Mouse (Mus musculus) urinary bladder, postnatal 14 days (tissue): ENCODE measurements around the gene Cib2.
"Not testable (repeated sequence)": the region's sequence is repeated elsewhere in the genome, so short reads cannot be mapped to it uniquely, and the experiment has no call there.

Source experiments
- DNase-seq: peaks from one replicate; pipeline ENCODE4 v3.0.0; 2021; ENCODE audit warnings: low spot score

The Cib2 gene

GRCm38 (mm10) chr9:54559771-54560471 is at the start of gene Cib2:
TSS of gene Cib2 (minus strand) at chr9:54560218.
- peak; percentile 83 for DNase-seq

DNA sequence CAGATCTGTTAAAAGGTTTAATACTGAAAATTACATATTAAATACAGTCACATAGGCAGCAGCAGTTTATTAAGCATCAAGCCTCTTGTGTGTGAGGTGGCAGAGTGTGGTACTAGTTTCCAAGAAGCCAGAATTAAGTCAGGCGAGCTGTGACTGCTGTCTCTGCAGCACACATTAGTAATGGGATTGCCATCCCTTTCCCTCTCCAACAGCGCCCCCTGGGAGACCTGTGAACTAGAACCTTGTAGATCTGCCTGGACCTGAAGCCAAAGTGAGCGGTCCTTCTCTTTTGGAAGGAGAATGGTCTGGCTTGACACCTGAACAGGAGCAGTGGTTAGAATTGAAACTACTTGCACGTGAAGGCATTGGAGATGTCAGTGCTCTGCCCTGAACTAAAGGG is 44.9 kb upstream of the Cib2 start:
- DNase-seq = peak; percentile 77

- no peak for DNase-seq
Observed at GRCm38 (mm10) chr9:54604131-54604654, 44.2 kb upstream of the Cib2 start.

DNA sequence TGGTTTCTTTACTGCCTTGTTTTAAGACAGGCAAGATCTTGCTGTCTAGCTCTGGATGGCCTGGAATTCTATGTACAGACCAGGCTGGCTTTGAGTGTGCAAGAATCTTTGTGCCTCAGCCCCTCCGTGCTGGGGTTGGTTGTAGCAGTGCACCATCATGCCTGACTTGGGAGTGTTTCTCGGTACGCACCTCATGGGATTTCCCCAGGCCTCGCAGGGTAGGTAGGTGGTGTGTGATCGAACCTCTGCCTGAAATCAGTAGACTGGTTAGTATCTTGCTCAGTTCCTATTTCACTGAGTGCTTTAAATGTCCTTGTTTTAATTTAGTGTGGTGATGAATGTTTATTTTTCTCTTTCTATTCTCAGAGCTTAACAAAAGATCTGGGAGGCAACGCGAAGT is 42.9 kb upstream of the Cib2 start:
- no peak for DNase-seq

GRCm38 (mm10) chr9:54602386-54602785 is 42.4 kb upstream of the Cib2 start:
- no peak for DNase-seq

- no peak for DNase-seq
Observed at GRCm38 (mm10) chr9:54596752-54597465, 36.9 kb upstream of the Cib2 start.

GRCm38 (mm10) chr9:54593652-54594051 is 33.6 kb upstream of the Cib2 start:
- not testable (repeated sequence) for DNase-seq

GRCm38 (mm10) chr9:54587863-54588262 is 27.8 kb upstream of the Cib2 start:
- DNase-seq = no peak

- peak; percentile 98 for DNase-seq
Observed at GRCm38 (mm10) chr9:54586199-54587061, 26.4 kb upstream of the Cib2 start, which contains the start of gene Idh3a. TSS of gene Idh3a (plus strand) at chr9:54586334.

- no peak for DNase-seq
Observed at GRCm38 (mm10) chr9:54585839-54586198, 25.8 kb upstream of the Cib2 start.

GRCm38 (mm10) chr9:54584127-54584526 is 24.1 kb upstream of the Cib2 start:
- not testable (repeated sequence) for DNase-seq

DNA sequence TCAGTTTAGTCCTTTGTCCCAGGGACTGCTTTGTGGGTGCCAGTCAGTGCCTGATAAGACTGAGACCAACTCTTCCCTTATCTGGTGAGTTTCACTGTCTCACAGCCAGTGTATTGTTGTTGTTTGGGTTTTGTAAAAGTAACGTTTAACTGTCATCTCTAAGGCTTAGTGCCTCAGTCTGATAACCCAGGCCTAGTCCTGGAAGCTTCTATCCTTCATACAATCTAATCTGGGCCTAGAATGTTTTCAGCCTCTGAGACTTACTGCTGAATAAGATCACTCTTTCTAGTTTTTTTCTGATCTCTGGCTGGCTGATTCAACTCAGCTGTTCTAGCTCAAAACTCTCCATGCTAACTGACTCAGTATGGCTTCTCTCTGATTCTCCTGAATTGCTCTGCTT is 23.7 kb upstream of the Cib2 start:
- no peak for DNase-seq

GRCm38 (mm10) chr9:54571130-54571839 is 11.3 kb upstream of the Cib2 start:
- no peak for DNase-seq

GRCm38 (mm10) chr9:54568732-54569131 is 8.7 kb upstream of the Cib2 start:
- no peak for DNase-seq

GRCm38 (mm10) chr9:54566958-54567357 is 6.9 kb upstream of the Cib2 start:
- peak; percentile 18 for DNase-seq

DNA sequence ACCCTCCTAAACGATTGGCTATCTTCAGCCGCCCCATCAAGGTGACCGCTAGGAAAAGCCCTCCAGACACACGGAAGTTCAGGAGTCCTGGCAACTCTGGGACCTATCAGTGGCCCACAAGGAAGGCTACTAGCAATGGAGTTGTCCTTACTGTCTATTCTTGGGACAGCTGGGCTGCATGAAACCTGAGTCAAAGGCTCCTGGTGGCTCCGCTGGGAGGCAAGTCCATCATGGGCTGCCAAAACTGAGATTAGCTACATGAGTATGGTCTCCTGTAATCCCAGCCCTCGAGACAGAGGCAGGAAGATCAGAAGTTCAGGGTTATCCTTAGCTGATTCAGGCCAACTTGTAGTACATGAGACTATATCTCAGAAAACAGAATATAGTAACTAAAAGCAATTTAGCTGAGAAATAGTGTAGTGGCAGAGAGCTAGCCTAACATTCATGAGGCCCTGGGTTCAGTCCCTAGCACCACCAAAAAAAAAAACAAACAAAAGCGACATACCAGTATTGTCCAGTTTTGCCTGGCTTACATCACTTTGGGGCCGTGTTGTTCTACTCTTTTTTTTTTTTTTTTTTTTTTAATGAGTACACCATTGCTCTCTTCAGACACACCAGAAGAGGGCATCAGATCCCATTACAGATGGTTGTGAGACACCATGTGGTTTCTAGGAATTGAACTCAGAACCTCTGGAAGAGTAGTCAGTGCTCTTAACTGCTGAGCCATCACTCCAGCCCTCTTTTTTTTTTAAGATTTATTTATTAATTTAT is 998 bp upstream of the Cib2 start:
- no peak for DNase-seq

- DNase-seq = no peak
Observed at GRCm38 (mm10) chr9:54558731-54559130, 1.3 kb downstream of the Cib2 start.

DNA sequence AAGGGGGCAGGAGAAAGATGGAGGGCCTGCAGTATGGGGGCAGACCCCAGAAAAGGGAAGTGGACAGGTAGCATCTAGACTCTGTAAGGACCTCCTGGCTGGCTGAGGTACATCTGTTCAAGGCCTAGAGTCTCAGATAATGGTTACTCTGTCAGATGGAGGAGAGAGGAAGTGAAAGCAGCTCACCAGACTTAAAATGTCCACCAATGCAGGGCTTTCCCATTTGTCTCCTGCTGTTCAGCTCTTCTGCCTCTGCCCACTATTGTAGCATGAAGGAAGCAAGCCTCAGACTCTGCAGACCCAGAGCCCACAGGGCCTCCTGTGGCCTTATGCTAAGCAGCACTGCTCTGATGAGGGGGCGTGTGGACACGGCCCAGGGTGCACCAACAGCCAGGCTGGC is 5.0 kb downstream of the Cib2 start:
- no peak for DNase-seq

DNA sequence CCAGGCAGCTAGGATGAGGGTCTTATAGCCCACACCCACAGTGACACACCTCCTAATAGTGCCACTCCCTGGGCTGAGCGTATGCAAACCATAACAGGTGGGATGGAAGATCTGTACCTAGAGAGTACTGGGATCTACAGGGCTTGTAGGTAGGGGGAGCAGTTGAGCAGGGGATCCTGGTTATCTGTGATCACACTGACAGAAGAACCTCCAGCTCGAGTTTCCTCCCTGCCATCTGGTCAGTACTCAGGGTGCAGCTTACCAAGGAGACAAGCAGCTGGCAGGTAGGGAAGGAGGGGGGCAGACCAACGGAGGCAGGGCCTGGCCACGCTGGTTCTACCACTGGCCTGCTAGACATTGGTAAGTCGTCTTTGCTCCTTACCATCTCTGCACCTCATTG is 7.6 kb downstream of the Cib2 start:
- peak; percentile 47 for DNase-seq

DNA sequence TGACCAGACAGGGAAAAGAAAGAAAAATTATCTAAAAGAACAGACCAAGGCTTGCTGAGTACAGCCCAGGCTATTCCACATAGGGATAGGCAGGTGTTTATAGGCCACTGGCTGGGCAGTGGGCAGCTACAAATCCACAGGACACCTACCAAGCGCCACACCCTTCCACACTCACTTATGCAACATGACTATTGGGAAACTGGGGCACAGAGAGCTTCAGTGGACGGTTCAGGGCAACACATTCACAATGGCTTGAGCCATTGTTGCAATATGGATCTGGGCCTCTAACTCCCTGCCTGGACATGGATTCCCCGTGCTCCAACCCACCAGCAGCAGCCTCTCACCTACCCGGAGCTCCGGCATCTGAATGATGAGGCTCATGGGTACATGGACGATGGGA is 10.6 kb downstream of the Cib2 start:
- DNase-seq = no peak

DNA sequence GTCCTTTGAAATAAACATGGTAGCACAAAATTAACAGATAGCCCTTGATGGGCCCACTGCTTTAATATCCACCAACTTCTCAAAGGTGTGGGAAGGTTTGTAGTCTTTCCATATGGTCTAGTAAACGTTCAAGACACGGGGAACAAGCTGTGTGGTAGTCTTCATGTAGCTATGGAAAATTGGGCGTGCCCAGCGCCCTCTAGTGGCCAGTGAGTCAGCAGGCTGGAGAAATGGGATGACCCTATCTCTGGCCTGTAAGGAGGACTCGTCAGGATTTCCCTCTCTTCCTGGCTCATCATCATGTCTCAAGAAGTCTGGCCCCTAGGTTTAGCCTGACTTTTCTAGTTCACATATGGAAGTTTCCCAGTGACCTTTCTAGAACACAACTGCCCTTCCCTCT is 12.5 kb downstream of the Cib2 start:
- DNase-seq = peak; percentile 59
